Mouse (Mus musculus) stomach, embryonic 16.5 days (tissue): ENCODE measurements at regions not wholly inside any gene's neighbourhood (a gene's known extent, or its start where the extent isn't known, plus 50 kb on each side); places are given as distances from the start of the nearest gene placed in this dataset.

ENCODE experiments used
- ATAC-seq: fragments of 200-750 bp; cut with Nextera tagmentation; 2 replicates; pipeline ENCODE4 v1.8.0; 2017; ENCODE audit warnings: moderate number of reproducible peaks, moderate TSS enrichment; ENCODE audit not compliant: insufficient read depth, low FRiP score
- H3K27ac ChIP-seq: fragments of 300-500 bp; sonication (generic); 2 replicates; pipeline ENCODE4 v1.5.1; 2014; ENCODE audit warnings: low read length
- H3K27me3 ChIP-seq: fragments of 300-500 bp; sonication (generic); 2 replicates; pipeline ENCODE4 v1.6.1; 2014; ENCODE audit warnings: low read length, control low read depth, mixed read lengths; ENCODE audit not compliant: control insufficient read depth, insufficient read depth
- H3K36me3 ChIP-seq: fragments of 300-500 bp; sonication (generic); 2 replicates; pipeline ENCODE4 v1.6.1; 2014; ENCODE audit warnings: low read length; ENCODE audit not compliant: control insufficient read depth, insufficient read depth
- H3K4me1 ChIP-seq: fragments of 300-500 bp; sonication (generic); 2 replicates; pipeline ENCODE4 v1.6.1; 2014; ENCODE audit warnings: low read length, control low read depth, mixed read lengths; ENCODE audit not compliant: control insufficient read depth, insufficient read depth
- H3K4me2 ChIP-seq: fragments of 300-500 bp; sonication (generic); 2 replicates; pipeline ENCODE4 v1.6.1; 2014; ENCODE audit warnings: low read depth, low read length, mixed read lengths
- H3K4me3 ChIP-seq: fragments of 300-500 bp; sonication (generic); replicated peaks from 2 replicates; pipeline ENCODE4 v1.5.1; 2014; ENCODE audit warnings: mild to moderate bottlenecking, low read length
- H3K9ac ChIP-seq: fragments of 300-500 bp; sonication (generic); 2 replicates; pipeline ENCODE4 v1.6.1; 2014; ENCODE audit warnings: low read length
- H3K9me3 ChIP-seq: fragments of 300-500 bp; sonication (generic); replicated peaks from 2 replicates; pipeline ENCODE4 v1.6.1; 2016; ENCODE audit warnings: low read length, control low read depth; ENCODE audit not compliant: control insufficient read depth
- WGBS: fragments of 180-500 bp; shearing (Covaris S2); extraction: QIAGEN DNeasy Blood & Tissue Kit; methylation state at CpG from one replicate; pipeline ENCODE4 v1.1.7; 2014; 5-methylcytosine and 5-hydroxymethylcytosine counted together

DNA sequence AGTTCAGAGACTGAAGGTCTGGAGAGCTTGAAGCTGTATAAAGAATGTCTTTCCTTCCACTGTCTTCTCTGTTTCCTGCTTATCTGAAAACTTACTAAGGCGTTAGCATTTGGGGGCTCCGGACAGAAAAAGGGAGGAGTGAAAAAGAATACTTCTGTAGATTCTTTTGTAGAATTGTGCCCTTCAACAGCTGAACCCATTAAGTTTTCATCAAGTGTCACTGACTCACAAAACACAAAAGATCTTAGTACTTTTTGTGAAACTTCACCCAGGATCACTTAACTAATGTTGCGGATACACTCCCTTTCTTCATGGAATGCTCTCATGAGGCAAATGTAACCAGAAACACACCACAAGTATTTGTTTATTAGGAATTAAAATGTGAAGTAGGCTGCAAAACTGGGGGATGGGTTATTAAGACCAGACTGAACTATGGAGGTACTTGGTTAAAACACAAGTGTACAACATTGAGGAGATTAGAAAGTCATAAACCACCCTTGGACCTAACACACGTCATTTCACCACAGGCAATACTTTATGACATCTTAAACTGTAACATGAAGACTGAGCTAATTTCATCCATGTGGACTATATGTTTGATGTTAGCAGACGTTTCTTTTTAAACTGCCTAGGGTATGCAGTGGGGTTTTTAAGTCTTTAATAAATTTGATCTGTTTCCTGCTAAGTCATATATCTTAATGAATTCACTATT is 225.1 kb downstream of the Aldoart1 start:
- H3K27me3 ChIP-seq: no peaks in the 10 kb centered on the region
- H3K4me2 ChIP-seq: no peak overlapping the region
- WGBS: 60% methylated on average over 5 of the region's 5 CpGs
- H3K4me3 ChIP-seq: no peak overlapping the region
- no peak overlapping the region for H3K27ac ChIP-seq
- H3K9ac ChIP-seq: no peak overlapping the region
- H3K36me3 ChIP-seq: no peaks in the 10 kb centered on the region
- H3K9me3 ChIP-seq: no peaks in the 10 kb centered on the region
- no peak for ATAC-seq
- H3K4me1 ChIP-seq: no peaks in the 10 kb centered on the region

DNA sequence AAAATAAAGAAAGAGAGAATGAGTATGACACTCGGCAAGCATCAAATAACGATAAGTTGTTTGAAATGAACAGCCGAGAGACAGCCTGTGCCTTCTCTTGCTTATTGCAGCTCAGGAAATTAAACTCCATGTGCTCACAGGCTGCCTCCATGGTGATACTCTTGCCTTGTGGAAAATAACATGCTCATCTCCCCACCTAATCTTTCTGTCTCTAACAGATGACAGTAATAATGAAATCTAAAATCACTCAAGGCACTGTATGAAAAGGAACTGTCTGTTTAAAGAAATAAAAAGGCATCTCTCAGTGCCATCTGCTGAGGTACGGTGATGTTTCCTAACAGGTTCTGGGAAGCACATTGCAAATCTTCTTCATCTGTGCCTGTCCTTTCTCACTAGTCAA is 247.3 kb downstream of the Aldoart1 start:
- no peak for ATAC-seq
- Histone ChIP-seq H3K4me2 (no peak overlapping the region), H3K27me3 (no peaks in the 10 kb centered on the region), H3K9me3 (no peaks in the 10 kb centered on the region), H3K4me3 (no peak overlapping the region), H3K4me1 (no peaks in the 10 kb centered on the region), H3K9ac (no peak overlapping the region), H3K27ac (no peak overlapping the region), H3K36me3 (no peaks in the 10 kb centered on the region)
- WGBS: 83% methylated on average over 4 of the region's 4 CpGs

DNA sequence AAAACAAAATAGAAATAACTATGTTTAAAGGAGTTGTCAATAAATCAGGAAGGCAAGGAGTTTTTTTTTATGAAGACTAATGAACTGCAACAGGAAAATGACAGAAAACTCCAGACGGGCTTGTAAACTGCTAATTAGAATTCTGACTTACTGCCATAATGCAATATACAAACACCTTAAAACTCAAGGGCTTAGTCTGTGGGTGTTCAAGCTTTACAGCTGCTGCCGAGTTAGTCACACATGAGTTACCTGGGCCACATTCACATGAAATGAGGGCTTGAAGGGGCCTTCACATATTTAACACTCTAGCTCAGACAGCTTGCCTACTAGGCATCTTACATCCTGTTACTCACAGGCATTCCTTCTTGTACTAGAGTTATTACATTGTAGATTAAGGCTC is 256.9 kb downstream of the Aldoart1 start:
- H3K27me3 ChIP-seq: no peaks in the 10 kb centered on the region
- H3K9ac ChIP-seq: no peak overlapping the region
- H3K36me3 ChIP-seq: no peaks in the 10 kb centered on the region
- H3K4me3 ChIP-seq: no peak overlapping the region
- no peaks in the 10 kb centered on the region for H3K9me3 ChIP-seq
- H3K27ac ChIP-seq: no peak overlapping the region
- no peak for ATAC-seq
- WGBS: 64% methylated on average over 2 of the region's 2 CpGs
- H3K4me1 ChIP-seq: no peaks in the 10 kb centered on the region
- H3K4me2 ChIP-seq: no peak overlapping the region

DNA sequence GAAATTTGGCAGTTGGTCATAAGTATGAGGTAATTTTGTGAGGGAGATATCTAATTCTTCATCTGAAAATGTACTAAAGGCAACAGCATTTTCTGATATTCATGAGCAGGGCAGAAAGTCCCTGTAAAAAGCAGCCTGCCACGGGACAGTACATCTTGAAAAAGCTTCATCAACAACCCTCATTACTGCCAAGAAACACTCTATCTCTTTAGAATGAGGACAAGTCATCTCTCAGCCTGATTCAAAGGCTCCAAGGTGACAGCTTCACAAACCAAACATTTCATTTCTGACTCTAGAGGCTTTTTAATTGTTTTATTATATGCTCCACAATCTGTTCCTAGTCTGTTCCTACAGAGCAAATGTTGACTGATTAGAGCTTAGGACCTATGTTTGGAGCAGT is 260.3 kb downstream of the Aldoart1 start:
- ATAC-seq: no peak
- H3K27ac ChIP-seq: no peak overlapping the region
- no peaks in the 10 kb centered on the region for H3K9me3 ChIP-seq
- H3K36me3 ChIP-seq: no peaks in the 10 kb centered on the region
- no peak overlapping the region for H3K4me2 ChIP-seq
- no peaks in the 10 kb centered on the region for H3K4me1 ChIP-seq
- H3K9ac ChIP-seq: no peak overlapping the region
- 46% methylated on average over 1 of the region's 1 CpGs for whole genome bisulfite sequencing
- H3K27me3 ChIP-seq: no peaks in the 10 kb centered on the region
- no peak overlapping the region for H3K4me3 ChIP-seq

DNA sequence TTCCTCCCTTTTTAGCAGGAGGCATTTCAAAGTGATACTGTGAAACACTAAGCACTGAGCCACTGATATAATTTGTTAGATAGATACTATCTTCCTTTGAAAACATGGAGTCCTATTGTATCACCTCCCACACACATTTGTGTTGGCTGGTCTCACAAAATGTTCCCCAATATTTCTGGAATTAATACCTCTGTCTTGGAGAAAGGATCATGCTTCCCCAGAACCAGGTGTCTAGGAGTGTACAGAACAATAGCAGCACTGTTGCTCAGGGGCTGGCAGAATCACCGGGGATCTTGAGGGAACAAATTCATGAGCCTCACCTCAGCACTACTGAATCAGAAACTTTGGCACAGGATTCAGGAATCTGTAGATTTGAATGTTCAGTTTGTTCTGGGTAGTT is 277.5 kb downstream of the Aldoart1 start:
- no peak overlapping the region for H3K4me3 ChIP-seq
- 81% methylated on average over 1 of the region's 1 CpGs for WGBS
- H3K27ac ChIP-seq: no peak overlapping the region
- no peaks in the 10 kb centered on the region for H3K27me3 ChIP-seq
- H3K4me2 ChIP-seq: no peak overlapping the region
- no peaks in the 10 kb centered on the region for H3K9me3 ChIP-seq
- H3K36me3 ChIP-seq: no peaks in the 10 kb centered on the region
- ATAC-seq: no peak
- H3K9ac ChIP-seq: no peak overlapping the region
- H3K4me1 ChIP-seq: no peaks in the 10 kb centered on the region

DNA sequence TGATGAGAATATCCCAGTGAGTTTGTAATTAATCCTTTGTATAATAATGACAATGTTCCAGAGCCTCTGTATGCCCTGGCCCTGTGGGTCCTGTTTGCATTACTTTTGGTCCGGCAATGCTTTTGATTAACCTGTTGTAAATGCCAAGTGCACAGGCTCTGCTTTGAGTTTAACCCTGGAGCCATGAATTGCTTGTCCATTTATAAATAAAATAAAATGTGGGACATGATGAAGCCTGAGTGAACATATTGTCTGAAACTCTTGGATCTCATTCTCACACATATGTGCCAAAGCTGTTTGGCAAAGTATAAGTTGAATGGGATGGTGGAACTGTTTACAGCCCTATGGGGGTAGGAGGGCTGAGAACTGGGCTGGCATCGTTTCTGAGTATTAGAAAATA is 280.5 kb downstream of the Aldoart1 start:
- Histone ChIP-seq H3K9me3 (no peaks in the 10 kb centered on the region), H3K27me3 (no peaks in the 10 kb centered on the region), H3K4me2 (no peak overlapping the region), H3K4me1 (no peaks in the 10 kb centered on the region), H3K27ac (no peak overlapping the region), H3K4me3 (no peak overlapping the region), H3K36me3 (no peaks in the 10 kb centered on the region), H3K9ac (no peak overlapping the region)
- 61% methylated on average over 2 of the region's 2 CpGs for whole genome bisulfite sequencing
- ATAC-seq: no peak

DNA sequence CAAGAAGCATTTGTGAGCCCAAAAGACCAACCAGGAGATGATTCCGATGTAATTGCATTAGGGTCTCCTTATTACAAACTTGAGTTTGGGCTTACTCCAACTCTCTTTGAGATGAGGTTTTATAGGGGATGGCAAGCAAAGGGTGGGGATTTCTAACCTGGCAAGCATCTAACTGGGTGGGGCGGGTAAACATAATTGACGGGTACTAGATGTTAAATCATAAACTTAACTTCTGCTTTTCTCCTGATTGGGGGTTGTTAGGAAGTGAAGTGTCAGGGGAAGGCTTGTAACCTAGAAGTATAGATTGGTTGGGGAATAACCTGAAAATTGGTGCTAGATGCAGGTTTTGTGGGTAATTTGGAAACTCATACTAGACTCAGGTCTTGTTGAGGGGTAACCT is 287.2 kb downstream of the Aldoart1 start:
- no peaks in the 10 kb centered on the region for H3K4me1 ChIP-seq
- no peak overlapping the region for H3K4me3 ChIP-seq
- no peaks in the 10 kb centered on the region for H3K27me3 ChIP-seq
- H3K9ac ChIP-seq: no peak overlapping the region
- H3K9me3 ChIP-seq: no peaks in the 10 kb centered on the region
- no peak overlapping the region for H3K27ac ChIP-seq
- no peak for ATAC-seq
- H3K4me2 ChIP-seq: no peak overlapping the region
- 81% methylated on average over 3 of the region's 3 CpGs for WGBS
- H3K36me3 ChIP-seq: no peaks in the 10 kb centered on the region

DNA sequence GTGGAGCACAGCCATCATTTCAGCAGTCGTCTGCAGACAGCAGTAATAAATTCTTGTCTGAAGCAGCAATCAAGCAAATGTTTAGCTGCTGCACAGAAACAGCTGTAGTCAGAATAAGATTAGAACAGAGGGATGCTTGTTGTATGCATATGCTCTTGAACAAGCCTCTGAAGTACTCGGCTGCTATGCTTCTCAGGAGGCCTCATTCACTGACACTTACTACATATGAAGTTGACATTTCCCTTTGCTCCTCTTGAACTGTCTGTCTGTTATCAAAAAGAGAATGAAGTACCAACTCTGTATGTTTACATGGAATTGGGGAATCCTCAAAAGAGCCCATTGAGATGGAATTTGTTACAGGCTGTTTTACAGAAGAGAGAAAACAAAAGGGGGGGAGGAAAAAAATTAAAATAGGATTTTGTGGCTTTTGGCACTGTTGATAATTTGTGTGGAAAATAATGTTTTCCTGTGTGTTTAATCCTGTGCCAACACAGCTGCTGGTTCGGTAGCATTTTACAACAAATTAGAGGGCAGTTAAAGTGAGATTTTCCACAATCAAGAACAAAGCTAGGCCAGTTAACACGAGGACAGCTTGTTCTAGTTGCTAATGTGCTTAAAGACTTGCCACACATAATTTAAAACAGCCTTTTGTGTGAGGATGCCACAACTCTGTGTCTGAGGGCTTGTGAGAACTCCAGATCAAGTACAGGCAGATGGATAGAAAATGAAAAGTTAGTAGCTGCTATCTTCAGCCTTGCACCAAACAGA is 289.3 kb downstream of the Aldoart1 start:
- H3K27me3 ChIP-seq: no peaks in the 10 kb centered on the region
- no peak overlapping the region for H3K27ac ChIP-seq
- no peak overlapping the region for H3K9ac ChIP-seq
- 34% methylated on average over 4 of the region's 4 CpGs for WGBS
- H3K9me3 ChIP-seq: no peaks in the 10 kb centered on the region
- no peak for ATAC-seq
- H3K4me1 ChIP-seq: no peaks in the 10 kb centered on the region
- no peak overlapping the region for H3K4me3 ChIP-seq
- H3K36me3 ChIP-seq: no peaks in the 10 kb centered on the region
- H3K4me2 ChIP-seq: no peak overlapping the region

DNA sequence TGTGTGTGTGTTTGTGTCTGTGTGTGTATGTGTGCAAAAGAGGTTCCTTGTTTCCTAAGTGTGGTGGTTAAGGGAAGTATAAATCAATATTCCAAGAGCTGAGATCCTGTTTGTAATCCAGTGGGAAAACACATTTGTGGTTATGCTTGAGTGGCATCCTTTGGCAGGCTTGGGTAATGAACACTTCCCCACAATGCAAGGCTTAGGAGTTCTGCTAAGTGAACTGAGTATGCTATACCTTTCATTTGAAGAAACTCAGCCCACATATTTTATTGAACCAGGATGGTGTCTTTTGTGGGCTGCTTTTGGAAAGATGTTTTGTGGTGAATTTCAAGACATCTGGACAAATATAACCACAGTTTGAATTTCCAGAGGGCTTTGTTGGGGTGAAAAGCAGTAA is 298.2 kb downstream of the Aldoart1 start:
- Histone ChIP-seq H3K4me2 (no peak overlapping the region), H3K9me3 (no peaks in the 10 kb centered on the region), H3K27ac (no peak overlapping the region), H3K9ac (no peak overlapping the region), H3K4me1 (no peaks in the 10 kb centered on the region), H3K36me3 (no peaks in the 10 kb centered on the region), H3K4me3 (no peak overlapping the region), H3K27me3 (no peaks in the 10 kb centered on the region)
- no peak for ATAC-seq
